Mouse (Mus musculus): ENCODE results near the gene Cdhr2.

The Cdhr2 gene

GRCm38 (mm10) chr13:54701243-54701642 is at the start of gene Cdhr2:
Cdhr2 (plus strand) TSS chr13:54701461.
- no peak for DNase-seq (ENCODE audit: low read depth, low spot score)

GRCm38 (mm10) chr13:54660877-54661276 is 40.4 kb upstream of the Cdhr2 start:
- DNase-seq (ENCODE audit: low read depth, low spot score), result no peak

GRCm38 (mm10) chr13:54661358-54661757 is 39.9 kb upstream of the Cdhr2 start:
- DNase-seq (ENCODE audit: low read depth, low spot score), result no peak

GRCm38 (mm10) chr13:54663999-54664398 is 37.3 kb upstream of the Cdhr2 start:
- DNase-seq (ENCODE audit: low read depth, low spot score), result no peak

- no peak for DNase-seq (ENCODE audit: low read depth, low spot score)
Measured at GRCm38 (mm10) chr13:54664509-54664908, 36.8 kb upstream of the Cdhr2 start.

- no peak for DNase-seq (ENCODE audit: low read depth, low spot score)
Measured at GRCm38 (mm10) chr13:54665062-54665461, 36.2 kb upstream of the Cdhr2 start.

GRCm38 (mm10) chr13:54670491-54670890 is 30.8 kb upstream of the Cdhr2 start:
- DNase-seq (ENCODE audit: low read depth, low spot score), result peak; percentile 82

- DNase-seq (ENCODE audit: low read depth, low spot score), result no peak
Measured at GRCm38 (mm10) chr13:54675895-54676590, 25.2 kb upstream of the Cdhr2 start.

GRCm38 (mm10) chr13:54678263-54678662 is 23.0 kb upstream of the Cdhr2 start:
- DNase-seq (ENCODE audit: low read depth, low spot score), result no peak

GRCm38 (mm10) chr13:54680184-54680853 is 20.9 kb upstream of the Cdhr2 start:
- DNase-seq (ENCODE audit: low read depth, low spot score), result no peak

- DNase-seq (ENCODE audit: low read depth, low spot score), result no peak
Measured at GRCm38 (mm10) chr13:54681291-54681690, 20.0 kb upstream of the Cdhr2 start.

GRCm38 (mm10) chr13:54683301-54683700 is 18.0 kb upstream of the Cdhr2 start:
- no peak for DNase-seq (ENCODE audit: low read depth, low spot score)

GRCm38 (mm10) chr13:54684140-54684896 is 16.9 kb upstream of the Cdhr2 start:
- no peak for DNase-seq (ENCODE audit: low read depth, low spot score)

GRCm38 (mm10) chr13:54685174-54685573 is 16.1 kb upstream of the Cdhr2 start:
- DNase-seq (ENCODE audit: low read depth, low spot score), result peak; percentile 54

GRCm38 (mm10) chr13:54686139-54687053 is 14.9 kb upstream of the Cdhr2 start:
- DNase-seq (ENCODE audit: low read depth, low spot score), result peak; percentile 57

GRCm38 (mm10) chr13:54687096-54687495 is 14.2 kb upstream of the Cdhr2 start:
- peak; percentile 93 for DNase-seq (ENCODE audit: low read depth, low spot score)

GRCm38 (mm10) chr13:54687575-54688424 is 13.5 kb upstream of the Cdhr2 start:
- DNase-seq (ENCODE audit: low read depth, low spot score), result peak; percentile 98

GRCm38 (mm10) chr13:54690151-54690740 is 11.0 kb upstream of the Cdhr2 start:
- no peak for DNase-seq (ENCODE audit: low read depth, low spot score)

- no peak for DNase-seq (ENCODE audit: low read depth, low spot score)
Measured at GRCm38 (mm10) chr13:54691737-54692136, 9.5 kb upstream of the Cdhr2 start.
